Mouse (Mus musculus): Measurements from ENCODE around the gene Caskin2.

Caskin2 gene

GRCm38 (mm10) chr11:115753485-115753884, 60.0 kb downstream of the Caskin2 start:
- DNase-seq = no peak

GRCm38 (mm10) chr11:115752653-115753052, 60.8 kb downstream of the Caskin2 start:
- DNase-seq = no peak

DNA sequence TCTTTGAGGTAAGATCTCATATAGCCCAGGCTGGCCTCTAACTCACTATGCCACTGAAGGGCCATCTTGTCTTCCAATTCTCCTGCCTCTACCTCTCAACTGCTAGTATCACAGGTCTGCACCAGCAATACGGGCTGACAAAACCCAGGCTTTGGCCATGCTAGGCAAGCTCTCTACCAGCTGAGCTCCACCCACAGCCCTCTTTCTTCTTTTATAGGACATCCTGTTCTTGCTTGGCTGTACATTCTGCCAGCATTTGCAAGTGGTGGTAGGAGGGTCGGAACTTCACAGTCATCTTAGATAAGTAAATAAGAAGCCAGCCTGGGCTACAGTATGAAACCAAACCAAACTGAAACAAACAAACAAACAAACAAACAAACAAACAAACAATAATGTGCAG, 61.7 kb downstream of the Caskin2 start:
- DNase-seq = no peak

- DNase-seq = peak; percentile 22
Measured at GRCm38 (mm10) chr11:115749834-115750233, 63.6 kb downstream of the Caskin2 start.
